Mouse (Mus musculus) liver, embryonic 12.5 days (tissue): ENCODE data around the gene Gm17509. TPM values are rescaled to one million over a fixed set of nuclear protein-coding genes. Genes with fewer than 3 reads are reported as not detected.

Experiments
- polyA plus RNA-seq: library from polyadenylated mRNA; unstranded; fragments of >200 nt; fragmentation: Nextera tagmentation; extraction: Ambion mirVana; gene quantifications from 2 replicates; pipeline ENCODE4 v1.2.1, GENCODE M21; 2016

The Gm17509 gene
- polyA plus RNA-seq, 1 experiment from 2014 or later = 0.05 TPM

Other genes starting within 250 kb of the Gm17509 start
- 3.9 TPM in 2 replicates for gene Parp8, start 195.5 kb downstream of the Gm17509 start, polyA plus RNA-seq
- 17.1 and 17.5 TPM in 2 replicates for gene Emb, start 12.5 kb downstream of the Gm17509 start, polyA plus RNA-seq